Mouse (Mus musculus) limb, embryonic 13.5 days (tissue): ENCODE measurements at regions not wholly inside any gene's neighbourhood (a gene's known extent, or its start where the extent isn't known, plus 50 kb on each side); places are given as distances from the start of the nearest gene placed in this dataset.

Experiments used
- ATAC-seq: fragments of 200-750 bp; cut with Nextera tagmentation; 2 replicates; pipeline ENCODE4 v1.8.0; 2017; ENCODE audit warnings: low read depth, moderate number of reproducible peaks, moderate TSS enrichment; ENCODE audit not compliant: low FRiP score
- H3K27ac ChIP-seq: fragments of 300-500 bp; sonication (generic); 2 replicates; pipeline ENCODE4 v1.5.1; 2015; ENCODE audit warnings: inconsistent platforms, mild to moderate bottlenecking, moderate library complexity
- H3K27me3 ChIP-seq: fragments of 300-500 bp; sonication (generic); 2 replicates; pipeline ENCODE4 v1.6.1; 2015; ENCODE audit warnings: mild to moderate bottlenecking, inconsistent platforms
- H3K36me3 ChIP-seq: fragments of 300-500 bp; sonication (generic); 2 replicates; pipeline ENCODE4 v1.6.1; 2015; ENCODE audit warnings: inconsistent platforms, mild to moderate bottlenecking, moderate library complexity
- H3K4me1 ChIP-seq: fragments of 300-500 bp; sonication (generic); 2 replicates; pipeline ENCODE4 v1.6.1; 2015; ENCODE audit warnings: inconsistent platforms
- H3K4me2 ChIP-seq: fragments of 300-500 bp; sonication (generic); replicated peaks from 2 replicates; pipeline ENCODE4 v1.6.1; 2015; ENCODE audit warnings: inconsistent platforms, mild to moderate bottlenecking, moderate library complexity
- H3K4me3 ChIP-seq: fragments of 300-500 bp; sonication (generic); 2 replicates; pipeline ENCODE4 v1.5.1; 2015; ENCODE audit warnings: moderate library complexity, mild to moderate bottlenecking, inconsistent platforms
- H3K9ac ChIP-seq: fragments of 300-500 bp; sonication (generic); 2 replicates; pipeline ENCODE4 v1.6.1; 2015; ENCODE audit warnings: mild to moderate bottlenecking, inconsistent platforms
- H3K9me3 ChIP-seq: fragments of 300-500 bp; sonication (generic); 2 replicates; pipeline ENCODE4 v1.6.1; 2016; ENCODE audit warnings: inconsistent platforms
- WGBS: fragments of 180-500 bp; shearing (Covaris S2); methylation state at CpG from one replicate; pipeline ENCODE4 v1.1.7; 2015; 5-methylcytosine and 5-hydroxymethylcytosine counted together

- Histone ChIP-seq H3K27ac (no peak overlapping the region), H3K9ac (no peak overlapping the region), H3K27me3 (no peaks in the 10 kb centered on the region), H3K4me3 (no peak overlapping the region), H3K9me3 (no peaks in the 10 kb centered on the region), H3K4me2 (no peak overlapping the region), H3K4me1 (0 out of 2 replicates have a peak, but pooled peaks cover 4% of the 10 kb centered on the region), H3K36me3 (no peaks in the 10 kb centered on the region)
- ATAC-seq, result no peak
Observed at GRCm38 (mm10) chr9:79502034-79502433, 216.6 kb downstream of the Col12a1 start.

GRCm38 (mm10) chr9:79516384-79516783, 202.2 kb downstream of the Col12a1 start:
- H3K9me3 ChIP-seq, result no peaks in the 10 kb centered on the region
- H3K4me2 ChIP-seq, result no peak overlapping the region
- H3K36me3 ChIP-seq, result no peaks in the 10 kb centered on the region
- H3K27me3 ChIP-seq, result no peaks in the 10 kb centered on the region
- WGBS, result 87% methylated on average over 7 of the region's 7 CpGs
- no peak for ATAC-seq
- H3K4me3 ChIP-seq, result no peak overlapping the region
- H3K4me1 ChIP-seq, result peaks cover 15% of the 10 kb centered on the region; the same call in 1 of the 2 replicates
- no peak overlapping the region for H3K27ac ChIP-seq
- no peak overlapping the region for H3K9ac ChIP-seq

GRCm38 (mm10) chr9:79517461-79517860, 201.2 kb downstream of the Col12a1 start:
- Histone ChIP-seq H3K4me1 (peaks cover 19% of the 10 kb centered on the region), H3K9ac (no peak overlapping the region), H3K4me2 (no peak overlapping the region), H3K9me3 (no peaks in the 10 kb centered on the region), H3K4me3 (no peak overlapping the region), H3K27ac (no peak overlapping the region), H3K36me3 (no peaks in the 10 kb centered on the region), H3K27me3 (no peaks in the 10 kb centered on the region)
- WGBS, result 68% methylated on average over 5 of the region's 5 CpGs
- no peak for ATAC-seq

GRCm38 (mm10) chr9:79518640-79519039, 200.0 kb downstream of the Col12a1 start:
- no peak overlapping the region for H3K9ac ChIP-seq
- no peak overlapping the region for H3K4me2 ChIP-seq
- no peak for ATAC-seq
- no peaks in the 10 kb centered on the region for H3K36me3 ChIP-seq
- H3K9me3 ChIP-seq, result no peaks in the 10 kb centered on the region
- WGBS, result 83% methylated on average over 1 of the region's 1 CpGs
- no peak overlapping the region for H3K27ac ChIP-seq
- H3K4me1 ChIP-seq, result peaks cover 29% of the 10 kb centered on the region
- no peak overlapping the region for H3K4me3 ChIP-seq
- no peaks in the 10 kb centered on the region for H3K27me3 ChIP-seq

GRCm38 (mm10) chr9:79520498-79520897, 198.1 kb downstream of the Col12a1 start:
- H3K4me2 ChIP-seq, result no peak overlapping the region
- no peak overlapping the region for H3K9ac ChIP-seq
- peaks cover 32% of the 10 kb centered on the region for H3K4me1 ChIP-seq
- no peak for ATAC-seq
- H3K4me3 ChIP-seq, result no peak overlapping the region
- H3K27me3 ChIP-seq, result no peaks in the 10 kb centered on the region
- 61% methylated on average over 2 of the region's 2 CpGs for WGBS
- H3K27ac ChIP-seq, result peak overlapping the region; percentile 40; the same call in 1 of the 2 replicates
- no peaks in the 10 kb centered on the region for H3K36me3 ChIP-seq
- no peaks in the 10 kb centered on the region for H3K9me3 ChIP-seq

- H3K4me3 ChIP-seq, result no peak overlapping the region
- H3K9me3 ChIP-seq, result no peaks in the 10 kb centered on the region
- no peak for ATAC-seq
- no peaks in the 10 kb centered on the region for H3K36me3 ChIP-seq
- H3K9ac ChIP-seq, result no peak overlapping the region
- H3K27ac ChIP-seq, result no peak overlapping the region
- no peak overlapping the region for H3K4me2 ChIP-seq
- H3K4me1 ChIP-seq, result peaks cover 32% of the 10 kb centered on the region
- no peaks in the 10 kb centered on the region for H3K27me3 ChIP-seq
- WGBS, result 72% methylated on average over 4 of the region's 4 CpGs
Observed at GRCm38 (mm10) chr9:79523054-79523453, 195.6 kb downstream of the Col12a1 start.

- Histone ChIP-seq H3K4me1 (peaks cover 27% of the 10 kb centered on the region), H3K9me3 (no peaks in the 10 kb centered on the region), H3K4me2 (no peak overlapping the region), H3K27me3 (no peaks in the 10 kb centered on the region), H3K27ac (no peak overlapping the region), H3K4me3 (no peak overlapping the region), H3K9ac (no peak overlapping the region), H3K36me3 (no peaks in the 10 kb centered on the region)
- no peak for ATAC-seq
Observed at GRCm38 (mm10) chr9:79525000-79525399, 193.6 kb downstream of the Col12a1 start.

GRCm38 (mm10) chr9:79526390-79526789, 192.2 kb downstream of the Col12a1 start:
- Histone ChIP-seq H3K36me3 (no peaks in the 10 kb centered on the region), H3K27me3 (no peaks in the 10 kb centered on the region), H3K9ac (no peak overlapping the region), H3K4me1 (peaks cover 17% of the 10 kb centered on the region), H3K4me3 (no peak overlapping the region), H3K9me3 (no peaks in the 10 kb centered on the region), H3K27ac (no peak overlapping the region), H3K4me2 (no peak overlapping the region)
- WGBS, result 50% methylated on average over 6 of the region's 6 CpGs
- peak; percentile 57 for ATAC-seq

- H3K36me3 ChIP-seq, result no peaks in the 10 kb centered on the region
- no peak overlapping the region for H3K4me2 ChIP-seq
- 80% methylated on average over 3 of the region's 3 CpGs for WGBS
- H3K9me3 ChIP-seq, result no peaks in the 10 kb centered on the region
- H3K4me3 ChIP-seq, result no peak overlapping the region
- ATAC-seq, result no peak
- peaks cover 15% of the 10 kb centered on the region for H3K4me1 ChIP-seq
- no peaks in the 10 kb centered on the region for H3K27me3 ChIP-seq
- H3K27ac ChIP-seq, result no peak overlapping the region
- H3K9ac ChIP-seq, result no peak overlapping the region
Observed at GRCm38 (mm10) chr9:79527331-79527730, 191.3 kb downstream of the Col12a1 start.
